Mouse (Mus musculus) cerebellum, adult 11 months (tissue): ENCODE measurements around the gene Ryr1.

Source experiments
- DNase-seq: peaks from one replicate; pipeline ENCODE4 v3.0.0; 2022

Ryr1 gene

DNA sequence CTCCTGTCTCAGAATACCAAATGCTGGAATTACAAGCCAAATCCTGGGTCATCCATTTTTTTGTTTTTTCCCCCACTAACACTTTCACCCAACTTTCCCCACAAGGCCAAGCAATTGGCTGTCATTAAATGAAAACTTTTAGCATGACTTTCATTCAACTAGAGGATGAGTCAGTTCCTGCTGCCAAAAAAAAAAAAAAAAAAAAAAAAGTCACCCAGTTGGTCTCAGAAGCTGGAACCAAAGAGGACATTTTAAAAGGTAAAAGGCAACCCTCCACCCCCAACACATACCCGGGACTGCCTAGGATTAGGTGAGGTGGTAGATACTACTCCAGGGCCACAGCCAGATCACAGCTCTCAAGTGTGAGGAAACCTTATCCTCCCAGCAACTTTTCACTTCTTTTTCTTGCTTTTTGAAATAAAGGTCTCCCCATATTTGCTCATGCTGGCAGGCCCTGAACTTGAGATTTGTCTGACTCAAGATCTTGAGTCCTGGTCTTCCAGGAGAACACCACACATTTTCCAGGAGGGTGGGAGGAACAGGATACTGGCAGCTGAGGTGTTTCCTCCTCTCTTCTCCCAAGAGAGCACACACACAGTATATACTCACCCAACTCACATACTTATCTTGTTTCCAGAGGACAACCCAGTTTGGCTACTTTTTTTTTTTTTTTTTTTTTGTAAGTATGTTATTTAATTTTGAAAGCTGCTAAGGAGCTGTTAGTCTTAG, 166.8 kb downstream of the Ryr1 start:
- DNase-seq, result no peak

DNA sequence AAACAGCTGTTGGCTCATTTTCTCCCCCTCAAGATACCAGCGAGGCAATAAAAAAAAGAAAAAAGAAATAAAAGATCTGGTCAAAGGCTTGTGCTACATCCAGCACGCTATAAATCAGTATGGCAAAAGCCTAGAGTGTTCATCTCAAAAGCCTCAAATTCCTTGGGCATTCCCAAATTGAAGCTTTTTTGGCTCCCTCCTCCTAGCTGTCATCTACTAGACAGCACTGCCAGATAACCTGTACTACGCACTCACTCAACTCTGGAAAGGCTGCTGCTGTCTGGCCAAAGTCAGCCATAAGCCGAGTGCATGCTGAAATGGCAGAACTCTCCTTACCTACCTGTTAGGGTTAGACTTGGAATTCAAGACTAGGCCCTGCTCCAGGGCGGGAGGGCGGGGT, 167.7 kb downstream of the Ryr1 start:
- DNase-seq, result no peak

GRCm38 (mm10) chr7:28956270-28956669, 168.7 kb downstream of the Ryr1 start:
- DNase-seq, result no peak

DNA sequence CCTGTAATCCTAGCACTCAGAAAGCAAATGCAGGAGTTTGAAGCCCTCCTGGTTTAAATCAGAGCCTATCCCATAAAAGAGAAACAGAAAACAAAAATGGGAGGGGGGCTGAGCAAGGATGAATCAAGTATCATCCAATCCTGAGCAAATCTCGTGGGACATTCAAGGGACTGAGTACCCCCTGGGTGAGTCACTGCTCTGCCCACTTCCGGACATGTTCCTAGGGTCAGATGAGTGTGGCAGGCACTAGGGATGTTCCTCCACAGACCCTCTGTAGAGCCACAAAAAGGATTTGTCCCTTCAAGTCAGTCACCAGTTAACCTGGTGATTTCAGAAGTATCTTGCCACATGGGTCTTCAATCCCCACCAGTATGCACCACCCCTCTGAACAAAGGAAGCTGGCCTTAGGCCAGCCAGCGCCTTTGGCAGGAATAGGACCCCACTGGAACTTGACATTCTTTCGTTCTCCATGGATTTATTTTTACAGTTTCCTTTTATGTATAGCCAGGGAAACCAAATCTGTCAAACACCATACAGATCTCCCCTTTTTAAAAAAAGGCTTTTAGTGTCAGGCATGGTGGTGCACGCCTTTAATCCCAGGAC, 169.6 kb downstream of the Ryr1 start:
- no peak for DNase-seq

DNA sequence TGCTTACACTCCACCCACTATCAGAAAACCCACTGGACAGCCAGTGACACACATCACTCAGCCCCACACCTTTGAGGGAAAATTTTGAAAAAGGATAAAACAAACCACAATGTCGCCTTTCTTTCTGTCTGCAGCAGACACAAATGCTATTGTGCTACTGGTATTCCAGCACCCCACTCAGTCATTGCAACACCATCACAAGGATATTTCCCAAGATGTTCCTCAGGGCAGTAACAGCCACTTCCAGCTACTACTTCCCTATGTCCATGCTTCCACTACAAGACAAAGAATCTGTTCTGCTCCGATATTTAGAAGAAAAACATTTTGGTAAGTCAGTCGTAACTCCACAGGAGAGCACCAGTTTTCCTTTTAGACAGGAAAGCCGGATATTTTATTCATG, 170.2 kb downstream of the Ryr1 start:
- DNase-seq, result no peak

GRCm38 (mm10) chr7:28953476-28954376, 171.3 kb downstream of the Ryr1 start:
- DNase-seq, result no peak
